Mouse (Mus musculus): Measurements from ENCODE around the gene Mpi.

Mpi gene

DNA sequence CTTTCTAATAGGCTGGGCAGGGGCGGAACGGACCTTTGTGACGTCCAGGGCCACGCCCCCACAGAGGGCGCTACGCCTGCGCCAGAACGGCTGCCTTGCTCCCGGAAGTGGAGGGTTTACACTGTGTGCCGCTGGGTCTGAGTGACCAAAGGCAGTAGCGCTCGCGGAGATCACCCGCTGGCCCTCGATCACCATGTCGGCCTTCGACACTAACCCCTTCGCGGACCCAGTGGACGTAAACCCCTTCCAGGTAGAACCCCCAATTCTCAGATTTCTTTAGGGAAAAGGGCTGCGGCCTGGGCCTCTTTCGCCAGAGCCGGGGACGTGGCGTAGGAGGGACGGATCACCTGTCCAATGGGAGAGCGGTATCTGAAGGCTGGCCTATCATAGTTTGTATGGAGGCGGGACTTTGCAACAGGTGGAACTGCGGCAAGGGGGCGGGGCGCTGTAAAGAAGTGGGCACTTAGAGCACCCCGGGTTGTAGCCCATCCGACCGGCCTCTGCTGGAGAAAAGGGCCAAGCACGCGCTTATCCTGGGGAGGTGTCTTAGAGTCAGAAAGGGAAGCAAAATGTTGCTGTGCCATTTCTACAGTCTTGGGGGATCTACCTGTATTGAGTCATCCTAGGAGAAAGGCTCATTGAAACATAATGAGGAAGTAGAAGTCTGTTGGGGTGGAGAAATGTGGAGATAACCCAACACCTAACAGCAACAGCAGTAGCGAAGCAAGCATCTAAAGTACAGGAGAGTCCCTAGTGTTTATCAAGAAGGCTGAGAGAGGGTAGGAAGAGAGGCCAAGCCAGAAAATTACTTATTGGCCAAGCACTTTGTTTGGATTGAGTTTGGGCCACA lies 8.5 kb upstream of the Mpi start, which contains the start of gene Scamp2:
Gene Scamp2, plus strand, starts transcription at position 83 of the 850 bp plus-strand sequence.
- peak; percentile 89 to 95 for DNase-seq

GRCm38 (mm10) chr9:57560263-57560662 lies 7.7 kb upstream of the Mpi start:
- DNase-seq: no peak

DNA sequence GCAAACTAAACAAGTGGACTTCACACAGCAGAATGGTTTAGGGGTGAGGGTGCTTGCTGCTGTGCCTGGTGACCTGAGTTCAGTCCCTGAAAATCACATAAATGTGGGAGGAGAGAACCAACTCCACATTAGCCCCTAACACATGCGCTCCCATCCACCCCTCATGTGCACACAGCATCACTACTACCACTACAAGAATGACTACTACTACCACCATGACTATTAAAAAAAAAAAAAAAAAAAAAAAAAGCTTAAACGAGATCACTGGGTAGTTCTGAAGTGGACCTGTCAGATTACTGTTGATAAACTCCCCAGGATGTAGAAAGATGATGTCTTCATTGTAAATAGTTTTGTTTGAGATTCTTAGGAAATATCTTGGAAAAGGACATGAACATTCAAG lies 7.0 kb upstream of the Mpi start:
- DNase-seq: no peak

DNA sequence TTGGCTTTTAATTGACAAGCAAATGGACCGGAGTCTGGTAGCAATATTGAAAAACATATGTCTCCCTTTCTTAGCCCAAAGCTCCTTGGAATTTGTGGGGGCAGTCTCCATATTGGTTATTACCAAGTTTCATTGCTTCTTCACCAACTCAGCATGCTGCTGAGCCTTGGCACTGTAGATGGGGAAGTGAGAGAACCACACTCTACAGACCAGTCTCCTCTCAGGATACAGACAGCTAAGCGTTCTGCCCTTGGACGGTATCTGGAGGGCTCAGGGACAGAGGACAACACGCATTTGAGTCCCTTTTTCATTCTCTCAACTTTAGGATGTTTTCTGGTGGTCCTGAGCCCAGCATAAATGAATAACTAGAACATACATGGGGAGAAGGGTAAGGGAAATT lies 6.1 kb upstream of the Mpi start:
- no peak for DNase-seq

- DNase-seq: no peak
Measured at GRCm38 (mm10) chr9:57557215-57557614, 4.7 kb upstream of the Mpi start.

DNA sequence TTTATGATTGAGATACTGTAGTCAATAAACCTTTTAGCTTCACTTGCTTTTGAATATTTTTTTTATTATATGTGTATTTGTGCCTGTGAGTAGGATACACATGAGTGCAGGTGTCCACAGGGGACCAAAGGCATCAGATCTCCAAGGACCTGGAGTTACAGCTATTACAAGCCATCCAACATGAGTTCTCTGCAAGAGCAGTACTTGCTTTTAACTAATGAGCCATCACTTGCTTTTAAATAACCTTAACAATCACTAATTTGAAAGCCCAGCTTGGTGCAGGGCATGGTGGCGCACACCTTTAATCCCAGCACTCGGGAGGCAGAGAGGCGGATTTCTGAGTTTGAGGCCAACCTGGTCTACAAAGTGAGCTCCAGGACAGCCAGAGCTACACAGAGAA lies 2.2 kb upstream of the Mpi start:
- no peak for DNase-seq

GRCm38 (mm10) chr9:57553119-57553518 lies 556 bp upstream of the Mpi start:
- DNase-seq: no peak

DNA sequence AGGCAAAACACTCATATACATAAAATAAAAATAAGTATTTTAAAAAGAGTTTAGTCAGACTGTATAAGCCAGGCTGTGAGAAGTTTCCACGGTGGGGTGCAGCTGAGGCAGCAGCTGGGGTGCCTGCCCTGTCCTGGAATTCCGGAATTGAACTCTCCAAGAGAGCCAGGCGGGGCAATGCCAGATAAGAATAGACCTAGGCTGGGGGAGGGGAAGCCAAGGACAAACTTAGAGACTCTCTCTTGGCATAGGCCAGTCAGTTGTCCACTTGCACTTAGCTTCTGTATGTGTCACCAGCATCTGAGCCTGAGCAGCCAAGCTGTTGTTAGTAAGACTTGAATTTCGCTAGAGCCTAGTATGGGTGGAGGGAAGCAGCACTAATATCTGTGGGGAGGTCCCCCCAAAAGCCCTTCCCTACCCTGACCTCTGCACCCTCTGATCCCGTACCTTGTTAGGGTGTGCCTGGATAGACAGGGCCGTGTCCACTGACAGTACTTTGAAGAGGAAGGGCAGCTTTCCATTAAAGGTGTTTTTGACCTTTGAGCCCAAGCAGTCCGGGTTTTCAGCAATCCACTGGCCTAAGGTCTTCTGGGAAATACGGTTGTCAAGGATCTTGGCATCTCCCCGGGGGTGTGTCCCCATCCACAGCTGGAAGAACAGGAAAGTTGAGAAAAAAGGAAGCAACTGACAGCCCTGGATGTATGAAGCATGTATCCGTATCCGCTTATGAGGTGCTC lies 2.3 kb downstream of the Mpi start:
- no peak for DNase-seq

DNA sequence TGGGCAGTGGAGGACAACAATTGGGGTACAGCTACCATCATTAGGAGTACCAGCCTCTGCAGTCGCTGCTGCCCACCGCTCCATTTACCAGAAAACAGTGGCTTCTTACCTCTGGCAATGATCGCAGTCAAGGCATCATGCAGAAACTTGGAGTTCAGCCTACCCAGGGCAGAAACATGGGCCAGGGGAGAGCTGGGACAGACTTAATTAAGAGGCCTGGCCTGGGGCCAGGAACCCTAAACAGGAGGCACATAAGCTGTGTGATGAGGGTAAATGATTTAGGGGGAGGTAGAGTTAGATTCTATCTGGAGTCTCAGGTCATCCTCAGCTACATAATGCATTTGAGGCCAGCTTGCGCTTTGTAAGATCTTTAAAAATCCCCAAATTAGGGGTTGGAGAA lies 3.4 kb downstream of the Mpi start:
- no peak for DNase-seq

DNA sequence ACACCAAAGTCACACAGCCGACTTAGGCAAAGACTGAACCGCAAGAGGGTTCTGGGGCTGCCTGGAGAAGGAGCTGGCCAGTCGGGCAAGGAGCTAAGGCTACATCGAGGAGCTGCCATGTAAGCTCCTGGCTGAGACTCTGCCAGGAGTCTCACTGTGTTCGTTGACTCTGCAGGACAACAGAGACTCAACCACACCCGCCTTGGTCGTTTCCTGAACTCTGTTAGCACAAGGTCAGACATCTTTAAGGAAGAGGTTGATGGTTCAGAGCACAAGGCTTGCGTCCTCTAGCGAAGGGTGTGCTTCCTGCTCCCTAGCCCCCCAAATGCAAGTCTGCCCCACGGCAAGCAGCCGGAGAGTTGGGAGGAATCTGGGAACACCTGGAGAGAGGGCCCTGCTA lies 4.7 kb downstream of the Mpi start:
- DNase-seq: no peak

DNA sequence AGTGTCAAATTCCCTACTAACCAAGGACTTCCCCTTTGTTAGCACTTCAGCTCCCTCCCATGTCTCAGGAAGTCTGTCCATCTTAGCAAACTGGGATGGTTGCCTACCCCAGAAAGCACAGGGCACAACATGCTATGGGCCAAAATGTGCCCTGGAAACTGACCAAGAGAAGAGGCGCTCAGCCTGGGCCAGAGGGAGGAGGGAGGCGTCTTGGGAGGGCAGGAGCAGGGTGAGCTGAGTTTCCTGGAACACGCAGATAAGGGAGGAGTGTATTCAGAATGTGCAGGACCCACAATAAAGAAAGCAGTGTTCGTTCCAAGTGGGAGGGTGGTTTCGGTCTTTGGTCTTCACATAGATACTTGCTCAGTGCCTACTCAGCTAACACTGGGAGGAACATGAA lies 5.3 kb downstream of the Mpi start:
- no peak for DNase-seq

DNA sequence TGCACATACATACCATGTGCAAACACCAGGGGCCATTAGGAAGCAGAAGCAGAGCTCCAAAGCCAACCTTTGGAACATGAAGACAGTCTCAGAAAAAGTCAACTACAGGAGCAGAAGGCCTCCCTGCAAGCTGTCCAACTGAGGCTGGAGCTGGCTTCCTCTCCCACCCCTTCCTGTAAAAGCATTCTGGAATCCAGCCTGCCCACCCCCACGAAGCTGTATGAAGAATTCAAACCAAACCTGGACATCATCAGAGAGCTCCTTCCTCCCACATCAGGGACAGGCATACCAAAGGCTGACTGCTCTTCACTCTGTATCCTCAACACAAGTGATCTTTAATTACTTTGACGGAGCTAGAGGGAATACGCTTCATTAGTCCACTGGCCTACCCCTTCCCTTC lies 8.6 kb downstream of the Mpi start:
- no peak for DNase-seq

GRCm38 (mm10) chr9:57541312-57541711 lies 11.3 kb downstream of the Mpi start:
- DNase-seq: peak in 1 of 2 experiments; percentile 33

GRCm38 (mm10) chr9:57539550-57539949 lies 13.0 kb downstream of the Mpi start:
- no peak for DNase-seq

GRCm38 (mm10) chr9:57537728-57538181 lies 14.8 kb downstream of the Mpi start:
- no peak for DNase-seq

- peak; percentile 79 to 85 for DNase-seq
Measured at GRCm38 (mm10) chr9:57537044-57537727, 15.4 kb downstream of the Mpi start, which contains the start of gene Fam219b. Gene Fam219b (plus strand): TSS chr9:57537528.

DNA sequence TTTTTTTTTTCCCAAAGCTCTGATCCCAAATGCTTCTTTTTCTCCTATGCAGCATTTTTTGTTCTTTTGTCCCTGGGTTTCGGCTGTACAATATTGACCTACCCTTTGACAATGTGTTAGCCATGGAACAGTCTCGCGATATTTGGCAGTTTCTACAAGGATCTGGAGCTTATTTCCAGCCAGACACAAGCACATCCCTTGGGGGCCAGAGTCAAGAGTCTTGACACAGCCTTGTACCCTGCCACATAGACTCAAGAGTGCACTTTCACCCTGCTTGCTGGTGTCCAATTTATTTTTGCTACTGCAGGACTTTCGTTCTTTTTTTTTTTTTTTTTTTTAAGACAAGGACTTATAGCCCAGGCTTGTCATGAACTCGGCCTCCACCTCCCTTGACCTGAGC lies 16.2 kb downstream of the Mpi start:
- DNase-seq: no peak

- DNase-seq: no peak
Measured at GRCm38 (mm10) chr9:57531946-57532345, 20.6 kb downstream of the Mpi start.

- DNase-seq: no peak
Measured at GRCm38 (mm10) chr9:57526435-57526834, 26.1 kb downstream of the Mpi start.

DNA sequence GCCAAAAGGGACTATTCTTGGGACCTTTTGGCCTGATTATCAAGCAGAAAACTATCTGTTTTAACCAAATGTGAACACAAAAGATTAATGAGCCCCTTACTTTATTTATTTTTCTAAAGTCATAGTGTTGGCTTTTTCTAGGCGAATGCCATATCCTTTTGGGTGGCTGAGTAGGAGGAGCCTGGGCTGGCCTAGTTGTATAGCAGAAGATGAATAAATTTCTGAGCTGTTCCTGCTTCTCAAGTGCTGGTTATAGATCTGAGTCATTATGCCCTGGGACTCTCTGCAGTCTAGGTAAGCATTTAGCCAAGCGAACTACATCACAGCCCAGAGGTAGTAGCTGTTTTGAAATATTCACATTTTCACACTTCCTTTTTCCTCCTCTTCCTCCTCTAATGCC lies 27.0 kb downstream of the Mpi start:
- no peak for DNase-seq

DNA sequence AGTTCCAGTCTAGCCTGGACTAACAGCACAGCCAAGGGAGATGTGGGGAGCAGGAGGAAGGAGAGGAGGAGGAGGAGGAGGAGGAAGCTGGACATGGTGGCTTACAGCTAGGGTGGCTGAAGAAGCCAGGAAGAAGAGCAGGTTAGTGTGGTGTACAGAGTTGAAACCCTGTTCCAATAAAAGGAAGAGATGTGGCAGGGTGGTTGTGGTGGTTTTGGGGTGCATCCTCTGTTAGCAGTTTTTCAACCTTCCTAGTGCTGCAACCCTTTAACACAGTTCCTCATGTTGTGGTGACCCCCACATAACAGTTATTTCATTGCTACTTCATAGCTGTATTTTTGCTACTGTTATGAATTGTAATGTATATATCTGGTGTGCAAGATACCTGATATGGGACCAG lies 28.1 kb downstream of the Mpi start:
- DNase-seq: no peak

GRCm38 (mm10) chr9:57523754-57524153 lies 28.8 kb downstream of the Mpi start:
- DNase-seq: no peak

GRCm38 (mm10) chr9:57522861-57523246 lies 29.7 kb downstream of the Mpi start:
- no peak for DNase-seq
